Mouse (Mus musculus) right cerebral cortex, postnatal 10 days (tissue): ENCODE results near the gene Scnn1g.
A peak's percentile ranks its signal among the peaks of the same experiment; 100 is the strongest.

Experiments
- DNase-seq, 2 experiments: peaks; one replicate each; pipeline ENCODE4 v3.0.0; 2021; ENCODE audit warnings: low spot score in 2 of 2

Gene Scnn1g

GRCm38 (mm10) chr7:121734171-121734831, at the start of gene Scnn1g:
Gene Scnn1g, plus strand, starts transcription at chr7:121734479.
- DNase-seq, result peak; percentile 88 to 91

DNA sequence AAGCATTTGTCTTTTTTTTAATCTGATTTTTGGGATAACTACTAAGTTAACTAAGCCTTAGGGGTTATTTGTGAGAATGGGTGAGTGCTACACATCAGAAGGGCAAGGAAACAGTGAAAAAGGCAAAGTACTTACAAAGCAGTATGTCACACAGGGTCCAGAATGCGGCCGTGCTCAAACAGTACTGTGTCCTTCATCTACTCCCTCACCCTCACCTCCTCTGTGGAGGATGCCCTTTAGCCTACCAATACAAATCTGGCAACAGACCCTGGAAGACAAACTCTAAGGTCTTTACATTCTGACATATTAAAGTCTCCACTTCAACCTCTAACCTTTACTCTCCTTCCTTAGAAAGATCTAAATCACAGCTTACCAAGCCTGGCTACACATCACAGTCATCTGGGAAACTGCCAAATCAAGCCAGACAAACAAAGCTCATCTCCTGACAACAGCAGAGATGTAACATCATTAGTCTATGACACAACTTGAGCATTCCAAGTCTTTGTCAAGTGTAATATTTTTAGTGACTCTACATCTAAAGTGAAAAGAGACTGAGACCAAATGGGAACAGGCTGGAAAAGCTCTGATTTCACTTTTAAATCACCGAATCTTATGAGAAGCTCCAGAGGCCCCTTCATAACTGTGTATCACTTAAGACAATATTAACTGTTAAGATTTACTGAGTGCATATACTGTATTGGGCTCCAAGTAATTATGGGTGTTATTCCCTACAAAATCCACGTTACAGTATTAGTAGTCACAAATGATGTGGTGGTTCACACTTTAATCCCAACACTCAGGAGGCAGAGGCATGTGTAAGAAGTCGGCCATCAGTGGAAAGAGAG, 48.9 kb upstream of the Scnn1g start:
- DNase-seq, result no peak

DNA sequence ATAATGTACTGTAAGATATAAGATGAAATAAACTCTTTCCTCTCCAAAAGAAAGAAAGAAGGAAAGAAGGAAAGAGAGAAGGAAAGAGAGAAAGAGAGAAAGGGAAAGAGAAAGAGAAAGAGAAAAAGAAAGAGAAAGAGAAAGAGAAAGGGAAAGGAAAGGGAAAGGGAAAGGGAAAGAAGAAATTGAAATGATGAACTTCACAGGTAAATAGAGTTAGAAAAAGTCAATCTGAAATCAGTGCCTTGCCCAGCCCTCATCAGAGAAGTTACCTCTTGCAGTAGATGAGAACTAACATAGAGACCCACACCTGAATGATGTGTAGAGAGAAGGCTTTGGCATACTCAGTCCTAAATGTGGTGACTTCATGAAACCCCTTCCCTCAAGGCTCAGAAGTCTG, 44.9 kb upstream of the Scnn1g start:
- DNase-seq, result no peak

GRCm38 (mm10) chr7:121691803-121692202, 42.5 kb upstream of the Scnn1g start:
- DNase-seq, result no peak

DNA sequence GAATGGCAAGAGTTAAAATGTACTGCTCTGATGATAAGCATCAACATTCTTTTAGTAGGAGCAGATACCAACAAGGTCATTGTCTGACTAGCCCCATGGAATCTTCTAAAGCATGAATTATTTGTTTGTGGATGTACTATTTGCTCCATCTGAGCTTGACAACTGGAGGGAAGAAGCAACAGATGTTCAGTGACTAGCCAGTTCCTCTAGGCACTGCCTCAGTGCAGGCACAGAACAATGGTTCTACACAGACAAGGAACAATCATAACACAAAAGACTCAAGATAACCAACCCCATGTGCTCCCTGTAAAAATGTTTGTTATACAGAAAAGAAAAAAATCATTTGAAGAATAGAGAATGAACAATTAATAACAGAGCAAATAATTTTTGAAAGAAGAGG, 37.1 kb upstream of the Scnn1g start:
- no peak for DNase-seq

- no peak for DNase-seq
These were observed 36.7 kb upstream of the Scnn1g start for GRCm38 (mm10) chr7:121697574-121697973.

- no peak for DNase-seq
These were observed 35.1 kb upstream of the Scnn1g start for GRCm38 (mm10) chr7:121699218-121699617.

GRCm38 (mm10) chr7:121700480-121700879, 33.8 kb upstream of the Scnn1g start:
- DNase-seq, result no peak

- no peak for DNase-seq
These were observed 32.3 kb upstream of the Scnn1g start for GRCm38 (mm10) chr7:121701983-121702382.

- no peak for DNase-seq
These were observed 29.2 kb upstream of the Scnn1g start for GRCm38 (mm10) chr7:121705051-121705450.

GRCm38 (mm10) chr7:121706411-121707072, 27.7 kb upstream of the Scnn1g start:
- peak; percentile 73 to 74 for DNase-seq

GRCm38 (mm10) chr7:121707073-121707667, 27.1 kb upstream of the Scnn1g start, which contains the start of gene Usp31:
Gene Usp31, minus strand, starts transcription at chr7:121707253.
- peak; percentile 97 to 98 for DNase-seq

GRCm38 (mm10) chr7:121711171-121711570, 23.1 kb upstream of the Scnn1g start:
- DNase-seq, result no peak

DNA sequence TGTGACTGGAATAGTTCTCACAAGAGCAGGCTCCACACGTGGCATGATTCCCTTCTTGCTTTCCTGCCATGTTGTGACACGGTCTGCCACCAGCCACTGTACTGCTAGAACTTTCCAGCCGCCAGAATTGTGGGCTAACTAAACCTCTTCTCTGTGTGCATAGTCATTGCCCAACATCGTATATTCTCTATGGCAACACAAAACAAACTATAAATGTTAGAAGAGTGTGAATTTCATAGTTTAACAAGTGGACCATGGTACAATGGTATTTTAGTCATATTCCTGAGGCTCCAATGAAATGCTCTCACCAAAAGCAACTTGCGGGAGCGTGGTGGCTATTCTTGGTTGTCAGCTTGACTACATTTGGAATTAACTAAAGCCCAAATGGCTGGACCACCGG, 17.2 kb upstream of the Scnn1g start:
- DNase-seq, result peak; percentile 45 to 72

DNA sequence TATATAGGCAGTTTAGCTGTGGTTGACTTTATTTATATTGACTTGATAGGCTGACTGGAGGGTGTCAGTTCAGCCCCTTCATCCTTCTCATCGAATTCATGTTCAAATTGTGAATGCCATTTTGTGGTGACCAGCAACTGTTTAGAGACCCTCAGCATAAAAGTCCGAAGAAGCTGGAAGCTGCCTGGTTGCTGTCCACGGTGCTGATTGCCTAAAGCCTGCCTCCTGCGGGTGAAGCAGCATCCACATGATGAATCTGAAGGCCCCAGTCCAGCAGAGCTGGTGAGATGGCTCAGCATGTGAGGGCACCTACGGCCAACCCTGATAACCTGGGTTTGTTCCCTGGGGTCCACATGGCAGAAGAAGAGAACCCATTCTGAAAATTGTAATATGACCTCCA, 4.1 kb upstream of the Scnn1g start:
- DNase-seq, result no peak

GRCm38 (mm10) chr7:121737511-121738415, 3.5 kb downstream of the Scnn1g start:
- DNase-seq, result peak in 1 of 2 experiments; percentile 27

DNA sequence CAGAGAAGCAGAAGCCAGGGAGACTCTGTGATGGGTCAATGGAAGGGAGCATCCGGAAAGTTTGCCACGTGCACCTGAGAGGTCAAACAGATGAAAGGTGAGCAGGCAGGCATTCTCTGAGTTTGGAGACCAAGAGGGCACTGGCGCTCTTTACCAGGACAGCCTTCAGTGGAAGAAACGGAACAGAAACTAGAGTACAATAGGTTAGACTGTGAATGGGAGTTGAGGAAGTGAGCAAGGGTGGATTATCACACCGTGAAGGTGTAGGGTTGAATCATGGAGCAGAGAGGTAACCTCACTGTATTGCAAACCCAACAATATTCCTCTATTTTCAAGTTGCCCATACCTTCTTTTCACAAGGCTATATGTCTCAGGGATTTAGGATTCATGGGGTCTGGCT, 16.0 kb downstream of the Scnn1g start:
- DNase-seq, result no peak

GRCm38 (mm10) chr7:121754748-121755147, 20.5 kb downstream of the Scnn1g start:
- DNase-seq, result no peak

DNA sequence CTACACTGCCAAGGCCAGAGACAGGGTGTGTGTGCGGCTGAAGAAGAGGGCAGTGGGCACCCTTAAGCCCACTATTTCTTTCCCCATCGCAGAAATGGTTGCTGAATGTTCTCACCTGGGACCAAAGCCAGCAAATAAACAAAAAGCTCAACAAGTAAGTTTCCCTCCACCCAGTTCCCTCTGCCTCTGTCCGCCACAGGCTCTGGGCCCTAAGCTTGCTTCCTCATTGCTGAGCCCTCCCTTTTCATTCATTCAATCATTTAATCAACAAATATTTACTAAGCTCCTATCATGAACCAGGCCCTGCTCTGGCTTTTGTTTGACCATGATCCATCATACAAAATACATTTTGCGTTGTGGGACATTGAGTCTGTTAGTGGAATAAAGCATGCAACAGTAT, 29.0 kb downstream of the Scnn1g start:
- DNase-seq, result no peak

DNA sequence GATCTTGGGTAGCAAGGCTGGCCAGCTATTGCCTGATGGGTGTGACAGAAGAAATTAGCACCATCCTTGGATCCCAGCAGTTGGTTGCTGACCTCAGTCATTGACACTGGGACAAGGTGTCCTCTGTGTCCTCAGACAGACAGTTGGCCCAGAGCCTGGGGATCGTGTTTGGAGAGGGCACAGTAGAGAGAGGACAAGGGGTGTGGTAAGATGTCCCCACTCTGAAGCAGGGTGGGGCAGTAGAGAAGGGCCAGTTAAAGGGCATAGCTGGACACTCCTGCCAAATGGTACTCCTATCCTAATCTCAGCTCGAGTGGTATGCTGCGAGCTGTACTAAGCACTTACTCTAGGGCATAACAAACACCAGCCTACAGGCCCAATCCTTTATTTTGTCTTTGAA, 33.6 kb downstream of the Scnn1g start:
- no peak for DNase-seq

GRCm38 (mm10) chr7:121768983-121769382, 34.7 kb downstream of the Scnn1g start:
- no peak for DNase-seq
